Mouse (Mus musculus): ENCODE results near the gene Psap. TPM values are rescaled to one million over a fixed set of nuclear protein-coding genes. Genes with fewer than 3 reads are reported as not detected.

The Psap gene
- polyA plus RNA-seq, 1 experiment from 2014 or later, result 103 TPM

DNA sequence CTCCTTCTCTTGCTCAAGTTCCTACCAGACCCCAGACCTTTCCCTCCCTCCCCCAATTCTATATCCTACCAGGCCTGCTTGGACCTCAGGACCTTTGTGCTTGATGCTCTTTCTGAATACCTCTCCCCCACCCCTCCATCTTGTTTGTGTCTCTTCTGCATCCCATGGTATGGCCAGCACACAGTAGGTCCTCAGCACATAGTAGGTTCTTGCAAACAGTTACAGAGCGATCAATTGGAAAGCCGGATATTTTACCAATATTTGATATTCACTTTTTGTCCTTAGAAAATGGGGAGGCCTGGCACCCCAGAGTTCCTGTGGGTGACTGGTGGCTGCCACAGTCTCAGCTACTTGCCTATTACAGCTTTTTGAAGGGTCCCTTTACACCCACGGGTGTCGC is 57.6 kb downstream of the Psap start:
- Histone ChIP-seq H3K36me3 (no peaks in the 10 kb centered on the region), H3K9ac (no peak overlapping the region), H3K9me3 (no peaks in the 10 kb centered on the region), H3K4me1 (no peaks in the 10 kb centered on the region), H3K27me3 (no peaks in the 10 kb centered on the region), H3K4me2 (replicated peaks) (no peak overlapping the region), H3K27ac (no peak overlapping the region), H3K4me3 (no peak overlapping the region)
- 91% methylated on average over 4 of the region's 4 CpGs for WGBS
- ATAC-seq (ENCODE audit: low FRiP score, low read depth), result no peak

DNA sequence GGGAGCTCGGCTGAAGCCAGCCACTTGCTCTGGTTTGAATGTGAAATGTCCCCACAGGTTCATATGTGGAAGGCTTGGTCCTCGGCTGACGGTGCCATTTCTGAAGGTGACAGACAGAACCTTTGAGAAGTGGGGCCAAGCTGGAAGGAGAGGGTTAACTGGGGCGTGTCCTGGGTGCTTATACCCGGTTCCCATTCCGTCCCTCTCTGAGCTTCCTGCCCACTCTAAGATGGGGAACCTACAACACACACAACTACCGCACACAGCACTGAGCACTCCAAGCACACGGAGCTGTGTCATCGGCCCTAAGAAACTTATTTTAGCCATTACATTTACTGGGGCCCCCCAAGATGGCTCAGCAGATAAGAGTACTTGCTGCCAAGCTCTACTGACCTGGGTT is 64.1 kb downstream of the Psap start:
- Histone ChIP-seq H3K27me3 (peaks cover 7% of the 10 kb centered on the region), H3K4me3 (no peak overlapping the region), H3K36me3 (no peaks in the 10 kb centered on the region), H3K9me3 (no peaks in the 10 kb centered on the region), H3K27ac (no peak overlapping the region), H3K9ac (no peak overlapping the region), H3K4me2 (replicated peaks) (no peak overlapping the region), H3K4me1 (peaks cover 6% of the 10 kb centered on the region)
- WGBS, result 67% methylated on average over 9 of the region's 9 CpGs
- ATAC-seq (ENCODE audit: low FRiP score, low read depth), result no peak

DNA sequence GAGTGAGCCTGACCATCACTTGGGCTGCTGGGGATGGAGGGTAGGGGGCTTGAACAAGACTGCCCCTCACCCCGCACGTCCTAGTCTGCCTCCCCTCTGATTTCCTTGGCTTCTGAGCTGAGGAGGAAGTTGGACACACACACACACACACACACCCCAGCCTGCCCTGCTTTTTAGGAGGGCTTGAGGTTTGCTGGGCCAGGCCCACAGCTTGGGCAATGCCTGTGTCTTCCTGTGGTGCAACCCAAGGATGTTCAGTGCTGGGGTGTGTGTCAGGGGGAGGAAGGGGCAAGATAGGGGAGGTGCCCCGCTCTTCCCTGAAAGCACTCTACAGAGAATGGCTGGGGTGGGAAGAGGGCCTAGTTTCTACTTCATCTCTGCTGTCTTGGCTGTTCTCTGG is 66.7 kb downstream of the Psap start:
- Histone ChIP-seq H3K4me1 (peaks cover 25% of the 10 kb centered on the region), H3K27me3 (peaks cover 26% of the 10 kb centered on the region), H3K4me3 (no peak overlapping the region), H3K4me2 (replicated peaks) (no peak overlapping the region), H3K27ac (no peak overlapping the region), H3K36me3 (no peaks in the 10 kb centered on the region), H3K9me3 (no peaks in the 10 kb centered on the region), H3K9ac (no peak overlapping the region)
- no peak for ATAC-seq (ENCODE audit: low FRiP score, low read depth)
- 77% methylated on average over 3 of the region's 3 CpGs for WGBS

DNA sequence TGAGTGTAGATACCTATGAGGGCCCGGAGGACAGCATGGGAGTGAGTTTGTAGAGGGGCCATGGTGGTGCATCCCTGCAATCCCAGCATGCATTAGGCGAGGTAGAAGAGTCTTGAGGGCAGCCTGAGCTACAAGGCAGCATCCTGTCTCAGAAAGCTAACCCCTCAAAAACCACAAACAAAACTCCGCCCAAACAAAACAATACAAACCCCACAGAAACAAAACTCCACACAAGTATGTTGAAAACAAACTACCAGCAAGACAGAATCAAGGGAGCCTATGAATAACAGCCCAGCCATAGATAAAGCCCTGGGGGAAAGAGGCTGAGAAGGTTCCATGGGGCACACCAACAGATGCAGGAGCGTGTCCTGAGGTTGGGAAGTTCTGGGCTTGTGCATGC is 68.6 kb downstream of the Psap start:
- Histone ChIP-seq H3K36me3 (no peaks in the 10 kb centered on the region), H3K27ac (no peak overlapping the region), H3K27me3 (peaks cover 26% of the 10 kb centered on the region), H3K4me2 (replicated peaks) (peak overlapping the region; percentile 64), H3K4me3 (peak overlapping the region; percentile 39; the same call in 1 of the 2 replicates), H3K9ac (no peak overlapping the region), H3K9me3 (no peaks in the 10 kb centered on the region), H3K4me1 (peaks cover 37% of the 10 kb centered on the region)
- no peak for ATAC-seq (ENCODE audit: low FRiP score, low read depth)
- 82% methylated on average over 4 of the region's 4 CpGs for WGBS

DNA sequence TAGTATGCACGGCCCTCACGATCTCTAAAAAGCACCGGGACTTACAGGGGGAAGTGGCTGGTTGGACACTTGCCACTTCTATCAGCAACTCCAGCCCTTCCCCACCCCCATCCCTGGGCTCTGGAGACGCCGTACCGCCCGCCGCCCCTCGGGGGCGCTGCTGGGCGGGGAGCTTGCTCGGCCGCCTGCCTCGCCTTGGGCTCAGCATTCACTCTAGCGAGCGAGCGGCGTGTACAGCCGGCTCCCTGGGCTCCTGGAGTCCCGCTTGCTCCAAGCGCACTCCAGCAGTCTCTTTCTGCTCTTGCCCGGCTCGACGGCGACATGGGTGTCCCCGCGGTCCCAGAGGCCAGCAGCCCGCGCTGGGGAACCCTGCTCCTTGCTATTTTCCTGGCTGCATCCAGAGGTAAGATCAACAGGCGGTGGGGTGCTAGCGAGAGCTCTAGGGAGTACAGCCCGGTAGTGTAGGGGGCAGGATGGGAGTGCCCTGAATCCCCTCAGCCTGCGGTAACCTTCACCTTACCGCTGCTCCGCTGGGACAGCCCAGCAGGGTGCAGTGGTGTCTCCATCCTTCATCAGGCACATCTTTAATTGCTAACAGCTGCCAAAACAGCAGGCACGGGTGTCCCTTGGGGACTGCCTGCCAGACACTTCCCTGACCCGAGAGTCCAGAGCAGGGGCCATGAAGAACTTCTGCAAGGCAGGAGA is 69.4 kb downstream of the Psap start, which contains the start of gene Vsir:
Gene Vsir (plus strand): TSS at position 151 of the 705 bp plus-strand sequence.
- H3K4me1 ChIP-seq, result peaks cover 45% of the 10 kb centered on the region
- H3K27me3 ChIP-seq, result peaks cover 26% of the 10 kb centered on the region
- no peak for ATAC-seq (ENCODE audit: low FRiP score, low read depth)
- WGBS, result under 1% methylated on average over 37 of the region's 37 CpGs
- no peaks in the 10 kb centered on the region for H3K9me3 ChIP-seq
- H3K4me3 ChIP-seq, result peak within 1 kb of the TSS; percentile 39
- H3K27ac ChIP-seq, result no peak within 1 kb of the TSS
- H3K4me2 ChIP-seq (replicated peaks), result peak within 1 kb of the TSS; percentile 64
- no peaks in the 10 kb centered on the region for H3K36me3 ChIP-seq
- H3K9ac ChIP-seq, result peak within 1 kb of the TSS; percentile 59

DNA sequence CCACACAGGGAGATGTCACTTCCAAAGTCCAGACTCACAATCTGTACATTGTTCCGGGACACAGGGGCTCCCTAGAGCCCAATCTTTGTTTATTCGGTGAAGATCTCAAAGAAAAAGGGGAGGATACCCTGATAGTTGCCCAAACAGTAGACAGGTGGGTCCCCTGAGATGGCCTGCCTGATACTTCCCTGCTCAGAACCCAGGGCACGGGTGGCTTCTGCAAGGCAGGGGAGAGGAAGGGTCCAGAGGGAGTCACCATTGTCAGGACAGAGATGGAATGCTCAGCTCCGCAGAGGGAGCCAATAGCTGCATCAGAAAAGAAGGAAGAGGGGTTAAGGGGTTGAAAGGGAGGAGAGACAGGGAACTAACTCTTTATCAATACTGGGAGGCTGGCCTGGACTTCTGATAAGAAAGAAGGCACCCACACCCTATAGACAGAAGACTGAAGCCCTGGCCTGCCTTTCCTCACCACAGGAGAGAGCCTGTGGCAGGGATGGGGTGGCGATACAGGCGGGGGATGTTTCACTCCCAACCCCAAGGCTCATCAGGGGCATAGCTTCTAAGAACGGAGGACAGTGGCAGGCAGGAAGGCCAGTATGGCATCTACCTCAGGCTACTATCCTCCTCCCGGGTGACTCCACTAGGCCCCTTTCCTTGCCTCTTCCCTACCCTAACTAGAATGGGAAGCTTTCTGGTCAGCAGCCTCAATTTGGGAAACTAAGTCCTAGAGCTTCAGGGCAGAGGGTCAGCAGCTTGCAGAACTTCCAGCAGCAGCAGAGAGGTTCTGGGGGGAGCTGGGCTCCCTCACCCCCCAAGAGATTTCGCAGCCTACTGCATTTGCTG is 70.6 kb downstream of the Psap start:
- Histone ChIP-seq H3K27ac (no peak overlapping the region; the same call in 1 of the 2 replicates), H3K9ac (no peak overlapping the region), H3K4me2 (replicated peaks) (peak overlapping the region; percentile 64), H3K4me3 (0 out of 2 replicates have a peak overlapping the region, but pooled peaks have one; percentile 39), H3K27me3 (peaks cover 26% of the 10 kb centered on the region), H3K9me3 (no peaks in the 10 kb centered on the region), H3K36me3 (no peaks in the 10 kb centered on the region), H3K4me1 (peaks cover 56% of the 10 kb centered on the region)
- ATAC-seq (ENCODE audit: low FRiP score, low read depth), result no peak
- WGBS, result 50% methylated on average over 9 of the region's 9 CpGs

DNA sequence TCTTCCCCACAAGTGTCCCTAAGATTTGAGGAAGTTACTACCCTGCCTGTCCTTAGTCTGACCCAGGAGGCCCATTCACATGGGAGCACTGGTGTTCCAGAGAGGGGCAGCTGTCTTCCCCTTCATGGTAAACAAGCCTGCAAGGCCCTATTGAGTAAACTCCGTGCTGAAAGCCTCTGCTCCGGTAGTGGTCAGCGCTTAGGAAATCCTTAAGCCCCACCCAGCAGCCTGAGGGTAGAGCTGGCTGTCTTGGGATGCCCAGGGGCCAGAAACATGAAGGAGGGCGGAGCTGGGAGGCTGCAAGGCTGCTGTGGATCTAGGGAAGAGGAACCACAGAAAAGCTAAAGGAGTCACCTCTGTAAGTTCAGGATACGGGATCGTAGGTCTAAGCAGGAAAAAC is 71.6 kb downstream of the Psap start:
- peaks cover 66% of the 10 kb centered on the region for H3K4me1 ChIP-seq
- 42% methylated on average over 6 of the region's 6 CpGs for WGBS
- no peak overlapping the region for H3K4me3 ChIP-seq
- no peak for ATAC-seq (ENCODE audit: low FRiP score, low read depth)
- H3K9me3 ChIP-seq, result no peaks in the 10 kb centered on the region
- no peak overlapping the region for H3K27ac ChIP-seq
- H3K36me3 ChIP-seq, result no peaks in the 10 kb centered on the region
- H3K27me3 ChIP-seq, result peaks cover 26% of the 10 kb centered on the region
- no peak overlapping the region for H3K9ac ChIP-seq
- no peak overlapping the region for H3K4me2 ChIP-seq (replicated peaks)

DNA sequence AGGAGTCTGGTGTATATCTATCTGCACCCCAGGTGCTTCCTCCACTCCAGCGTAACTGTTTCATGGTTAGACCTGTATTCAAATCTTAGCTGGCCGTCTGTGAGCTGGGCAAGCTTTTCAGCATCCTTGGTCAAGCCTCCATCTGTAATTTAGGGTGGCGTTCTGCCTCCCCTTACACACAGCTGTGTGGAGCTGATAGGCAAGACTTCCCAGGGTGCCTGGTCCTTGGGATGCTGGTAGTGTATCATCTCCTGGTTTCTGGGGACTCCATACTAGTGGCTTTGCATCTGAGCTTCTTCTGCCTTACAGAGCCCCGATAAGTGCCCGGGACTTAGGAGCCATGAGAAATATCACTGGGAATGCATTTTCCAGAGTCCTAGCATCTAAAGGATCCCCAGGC is 72.2 kb downstream of the Psap start:
- Histone ChIP-seq H3K9me3 (no peaks in the 10 kb centered on the region), H3K4me1 (peaks cover 66% of the 10 kb centered on the region), H3K4me3 (no peak overlapping the region), H3K36me3 (no peaks in the 10 kb centered on the region), H3K27ac (peak overlapping the region; percentile 22; the same call in 1 of the 2 replicates), H3K27me3 (peaks cover 26% of the 10 kb centered on the region), H3K9ac (peak overlapping the region; percentile 19; the same call in 1 of the 2 replicates), H3K4me2 (replicated peaks) (no peak overlapping the region)
- 90% methylated on average over 5 of the region's 5 CpGs for WGBS
- ATAC-seq (ENCODE audit: low FRiP score, low read depth), result no peak

DNA sequence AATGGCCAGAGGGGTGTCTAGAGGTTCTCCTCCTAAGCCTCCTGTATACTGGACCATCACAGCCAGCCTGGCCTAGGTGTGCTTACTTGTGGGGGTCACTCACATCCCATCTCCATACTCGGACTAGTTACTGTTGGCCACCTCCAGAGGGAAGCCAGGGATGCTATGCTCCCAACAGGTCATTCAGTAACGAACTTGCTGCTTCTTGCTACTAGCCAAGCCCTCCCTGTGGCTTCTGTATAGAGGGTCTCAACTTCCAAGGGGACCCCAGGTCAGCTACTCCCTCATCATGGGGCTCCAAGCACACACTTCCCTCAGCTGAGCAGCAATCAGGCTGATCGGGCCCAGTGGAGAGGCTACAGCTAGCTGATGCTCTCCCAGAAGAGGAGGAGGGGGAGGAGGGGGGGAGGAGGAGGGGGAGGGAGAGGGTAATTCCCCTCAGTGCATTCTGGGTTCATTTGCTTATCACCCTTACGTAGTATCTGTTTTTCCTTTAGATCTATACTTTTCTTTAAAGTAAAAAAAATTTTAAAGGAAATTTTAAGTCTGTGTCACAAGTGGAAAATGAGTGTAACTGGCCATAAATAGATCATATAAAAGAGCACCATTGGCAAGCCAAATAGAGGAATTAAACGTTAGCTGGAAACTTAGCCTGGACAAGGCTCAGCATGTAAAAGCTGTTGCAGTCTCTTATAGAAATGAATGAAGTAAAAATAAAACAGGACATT is 72.8 kb downstream of the Psap start:
- 33% methylated on average over 5 of the region's 5 CpGs for WGBS
- Histone ChIP-seq H3K4me2 (replicated peaks) (peak overlapping the region; percentile 43), H3K9ac (peak overlapping the region; percentile 19; the same call in 1 of the 2 replicates), H3K4me3 (peak overlapping the region; percentile 24), H3K4me1 (peaks cover 67% of the 10 kb centered on the region), H3K36me3 (no peaks in the 10 kb centered on the region), H3K9me3 (no peaks in the 10 kb centered on the region), H3K27ac (peak overlapping the region; percentile 81), H3K27me3 (peaks cover 26% of the 10 kb centered on the region)
- 0 out of 2 replicates have a peak, but pooled peaks have one; percentile 16 for ATAC-seq (ENCODE audit: low FRiP score, low read depth)

DNA sequence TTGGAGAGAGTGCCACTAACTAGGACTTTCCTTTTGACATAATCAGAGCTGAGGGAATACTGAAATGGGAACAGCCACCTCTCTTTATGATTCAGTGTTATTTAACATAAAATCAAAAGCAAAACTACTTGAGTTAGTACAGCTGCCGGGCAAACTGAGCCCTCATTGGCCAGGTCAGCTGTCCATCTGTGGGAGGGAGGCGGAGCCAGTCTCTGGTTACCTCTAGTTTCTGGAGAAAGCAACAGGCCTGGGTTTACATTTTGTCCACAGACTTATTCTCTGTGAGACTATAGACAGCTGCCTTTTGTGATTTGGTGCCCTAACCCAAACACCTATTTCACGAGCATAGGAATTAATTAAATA is 73.4 kb downstream of the Psap start:
- Histone ChIP-seq H3K4me3 (peak overlapping the region; percentile 24), H3K27ac (peak overlapping the region; percentile 81), H3K27me3 (peaks cover 26% of the 10 kb centered on the region)

DNA sequence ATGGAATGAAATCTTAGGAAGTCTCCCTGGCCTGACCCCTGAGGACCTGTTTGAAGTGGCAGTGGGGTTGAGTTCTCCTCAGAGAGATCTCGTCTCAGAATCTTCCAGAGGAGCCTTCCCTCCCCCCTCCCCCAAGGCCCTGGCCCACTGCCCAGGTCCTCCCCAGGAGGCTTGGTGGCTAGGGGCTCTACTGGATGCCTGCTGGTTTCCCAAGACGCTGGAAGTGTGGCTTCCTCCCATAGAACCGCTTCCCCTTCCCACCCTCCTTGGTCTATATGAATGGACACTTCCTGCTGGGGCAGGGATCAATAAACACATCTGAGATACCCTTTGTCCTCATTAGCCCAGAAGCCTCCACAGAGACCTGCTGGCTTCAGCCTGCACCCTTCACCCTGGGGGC is 73.8 kb downstream of the Psap start:
- H3K4me1 ChIP-seq, result peaks cover 65% of the 10 kb centered on the region
- peak overlapping the region; percentile 80 for H3K27ac ChIP-seq
- H3K9ac ChIP-seq, result no peak overlapping the region
- H3K36me3 ChIP-seq, result no peaks in the 10 kb centered on the region
- 11% methylated on average over 3 of the region's 3 CpGs for WGBS
- peaks cover 21% of the 10 kb centered on the region for H3K27me3 ChIP-seq
- no peak overlapping the region for H3K4me3 ChIP-seq
- H3K4me2 ChIP-seq (replicated peaks), result peak overlapping the region; percentile 43
- ATAC-seq (ENCODE audit: low FRiP score, low read depth), result peak; percentile 29; the same call in 1 of the 2 replicates
- no peaks in the 10 kb centered on the region for H3K9me3 ChIP-seq

More for the DNA sequence above, 73.4 kb downstream of the Psap start:
- Histone ChIP-seq H3K36me3 (no peaks in the 10 kb centered on the region), H3K4me2 (replicated peaks) (peak overlapping the region; percentile 43), H3K4me1 (peaks cover 69% of the 10 kb centered on the region), H3K9me3 (no peaks in the 10 kb centered on the region), H3K9ac (no peak overlapping the region)
- ATAC-seq (ENCODE audit: low FRiP score, low read depth), result peak; percentile 71
- 25% methylated on average over 3 of the region's 3 CpGs for WGBS

Measured in limb, embryonic 13.5 days (tissue).